Mouse (Mus musculus) splenic B cell, adult 2 months (primary cell): ENCODE data around the gene Trim10.
"Not testable (repeated sequence)": the region's sequence is repeated elsewhere in the genome, so short reads cannot be mapped to it uniquely, and the experiment has no call there.

Experiments used
- DNase-seq: peaks from one replicate; pipeline ENCODE4 v3.0.0-alpha.2; 2011; ENCODE audit warnings: low read depth, low spot score
- H3K27me3 ChIP-seq: 2 replicates; pipeline ENCODE4 v1.6.1; 2012; ENCODE audit warnings: mild to moderate bottlenecking, low read length, moderate library complexity, mixed read lengths; ENCODE audit not compliant: control insufficient read depth, poor library complexity, insufficient read depth, severe bottlenecking
- H3K36me3 ChIP-seq: 2 replicates; pipeline ENCODE4 v1.6.1; 2012; ENCODE audit warnings: mild to moderate bottlenecking, low read length, moderate library complexity, mixed read lengths; ENCODE audit not compliant: control insufficient read depth, poor library complexity, insufficient read depth, severe bottlenecking

The Trim10 gene

DNA sequence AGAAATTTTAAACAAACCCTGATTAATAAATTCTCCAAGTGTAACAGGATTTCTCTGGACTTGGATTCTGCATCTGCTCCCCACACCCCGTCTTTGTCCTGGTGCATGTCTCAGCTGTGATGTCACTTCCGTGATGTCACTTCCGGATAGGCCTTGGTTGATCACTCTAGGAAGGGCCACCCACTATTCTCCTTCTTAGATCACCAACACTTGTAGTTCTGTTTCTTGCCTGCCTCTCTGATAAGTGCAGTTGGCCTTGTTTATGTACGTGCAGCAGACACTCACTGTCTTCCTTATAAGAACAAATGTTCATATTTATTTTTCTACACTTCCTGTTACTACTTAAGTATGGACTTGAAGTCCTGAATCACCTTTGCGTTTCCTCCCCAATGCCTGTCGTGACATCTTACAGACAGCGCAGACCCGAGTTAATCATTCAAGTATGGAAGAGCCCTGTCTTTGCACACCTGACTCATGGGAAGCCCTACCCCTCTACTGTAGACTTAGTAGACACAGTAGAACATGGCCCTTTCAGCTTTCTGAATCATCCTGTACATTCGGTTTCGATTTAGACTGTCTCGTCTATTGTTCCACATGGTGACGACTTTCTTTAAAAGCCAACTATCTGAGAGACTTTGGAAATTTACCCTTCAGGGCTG is 15.9 kb downstream of the Trim10 start:
- H3K27me3 ChIP-seq: no peaks in the 10 kb centered on the region
- no peak for DNase-seq

DNA sequence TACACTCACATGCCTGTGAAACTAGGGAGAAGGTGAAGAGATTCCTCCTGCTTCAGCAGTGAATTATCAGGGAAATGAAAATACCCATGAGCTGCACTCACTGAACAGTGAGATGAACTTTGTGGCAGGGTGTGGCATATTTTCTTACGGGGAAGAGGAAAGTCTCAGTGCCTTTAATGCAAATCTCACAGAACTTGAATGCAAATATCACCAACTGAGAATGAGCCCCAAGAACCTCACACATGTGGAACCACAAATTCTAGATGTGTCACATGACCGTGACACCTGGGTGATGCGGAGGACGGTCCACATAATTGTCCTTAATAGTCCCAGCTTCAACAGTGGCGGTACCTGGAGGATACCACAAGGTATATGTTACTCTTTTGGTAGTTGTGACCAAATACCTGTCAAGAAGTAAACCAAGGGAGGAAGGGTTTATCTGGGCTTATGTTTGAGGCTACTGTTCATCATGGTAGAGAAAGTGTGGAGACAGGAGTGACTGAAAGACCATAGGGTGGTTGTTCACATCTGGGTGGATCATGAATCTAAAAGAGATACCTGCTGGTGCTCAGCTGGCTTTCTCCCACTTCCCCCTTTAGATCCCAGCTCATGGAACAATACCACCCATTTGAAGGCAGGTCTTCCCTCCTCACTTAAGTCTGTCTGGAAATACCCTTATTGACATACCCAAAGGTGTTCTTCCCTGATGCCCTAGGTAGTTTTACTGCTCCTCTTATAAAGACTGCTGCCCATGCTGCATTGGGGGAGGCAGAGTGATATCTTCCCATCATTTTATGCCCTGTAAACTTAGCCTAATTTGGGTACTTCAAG is 20.9 kb downstream of the Trim10 start, which contains the start of gene Trim40:
Gene Trim40 (minus strand): TSS at position 51 of the 831 bp plus-strand sequence.
- H3K36me3 ChIP-seq: no peaks in the 10 kb centered on the region
- DNase-seq: peak; percentile 11
- H3K27me3 ChIP-seq: no peaks in the 10 kb centered on the region

More for the DNA sequence above, 15.9 kb downstream of the Trim10 start:
- no peaks in the 10 kb centered on the region for H3K36me3 ChIP-seq

DNA sequence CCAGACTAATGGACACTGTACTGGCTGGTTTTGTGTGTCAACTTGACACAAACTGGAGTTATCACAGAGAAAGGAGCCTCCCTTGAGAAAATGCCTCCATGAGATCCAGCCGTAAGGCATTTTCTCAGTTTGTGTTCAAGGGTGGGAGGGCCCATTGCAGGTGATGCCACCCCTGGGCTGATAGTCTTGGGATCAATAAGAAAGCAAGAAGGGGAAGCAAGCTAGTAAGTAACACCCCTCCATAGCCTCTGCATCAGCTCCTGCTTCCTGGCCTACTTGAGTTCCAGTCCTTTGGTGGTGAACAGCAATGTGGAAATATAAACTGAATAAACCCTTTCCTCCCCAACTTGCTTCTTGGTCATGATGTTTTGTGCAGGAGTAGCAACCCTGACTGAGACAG is 22.1 kb downstream of the Trim10 start:
- DNase-seq, H3K36me3 ChIP-seq, H3K27me3 ChIP-seq: not testable (repeated sequence)

DNA sequence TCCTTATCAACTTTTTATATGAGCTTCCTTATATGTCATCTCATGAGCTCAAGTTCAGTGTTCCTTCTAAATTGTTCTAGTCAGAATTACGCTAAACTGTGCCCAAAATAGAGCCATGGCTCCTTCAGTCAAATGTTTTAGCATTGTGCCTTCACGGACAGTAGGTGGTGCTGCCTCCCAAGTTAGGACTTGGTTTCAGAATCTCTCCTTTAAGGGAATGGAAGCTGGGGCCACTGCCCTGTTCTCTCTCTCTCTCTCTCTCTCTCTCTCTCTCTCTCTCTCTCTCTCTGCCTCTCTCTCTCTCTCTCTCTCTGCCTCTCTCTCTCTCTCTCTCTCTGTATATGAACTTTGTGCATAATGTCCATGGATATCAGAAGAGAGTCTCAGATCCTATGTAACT is 23.0 kb downstream of the Trim10 start:
- DNase-seq: peak; percentile 62
- Histone ChIP-seq H3K36me3 (no peaks in the 10 kb centered on the region), H3K27me3 (no peaks in the 10 kb centered on the region)

DNA sequence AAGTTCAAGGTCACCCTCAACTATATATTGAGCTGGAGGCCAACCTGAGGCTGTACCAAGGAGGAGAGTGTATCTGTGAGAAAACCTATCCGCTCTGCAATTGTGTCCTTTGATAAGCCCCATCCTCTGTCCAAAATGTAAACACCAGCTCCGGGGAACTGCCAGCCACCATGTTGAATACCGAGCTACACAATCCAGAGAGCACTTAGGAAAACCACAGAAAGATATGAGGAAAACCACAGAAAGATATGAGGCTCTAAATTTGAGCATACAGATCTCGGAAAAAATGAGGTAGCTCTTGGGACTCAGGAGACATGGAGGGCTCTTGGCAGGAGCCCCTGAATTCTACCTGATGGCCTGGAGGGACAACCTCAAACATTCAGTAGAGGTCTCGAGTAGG is 24.0 kb downstream of the Trim10 start:
- Histone ChIP-seq H3K36me3 (no peaks in the 10 kb centered on the region), H3K27me3 (no peaks in the 10 kb centered on the region)
- no peak for DNase-seq

DNA sequence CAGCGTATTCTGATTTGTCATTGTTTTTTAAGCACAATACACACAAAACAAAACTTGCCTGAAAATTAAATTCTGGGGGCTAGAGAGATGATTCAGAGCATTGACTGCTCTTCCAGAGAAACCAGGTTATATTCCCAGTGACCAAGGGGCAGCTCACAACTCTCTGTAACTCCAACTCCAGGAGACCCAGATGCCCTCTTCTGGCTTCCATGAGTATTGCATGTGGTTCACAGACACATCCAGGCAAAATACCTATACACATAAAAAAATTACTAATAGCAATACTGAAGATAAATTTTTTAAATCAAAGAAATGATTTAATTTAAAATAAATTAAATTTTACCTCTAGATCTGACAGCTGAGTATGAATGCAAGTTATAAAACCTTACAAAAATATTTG is 27.2 kb downstream of the Trim10 start:
- H3K27me3 ChIP-seq: no peaks in the 10 kb centered on the region
- DNase-seq: peak; percentile 24

DNA sequence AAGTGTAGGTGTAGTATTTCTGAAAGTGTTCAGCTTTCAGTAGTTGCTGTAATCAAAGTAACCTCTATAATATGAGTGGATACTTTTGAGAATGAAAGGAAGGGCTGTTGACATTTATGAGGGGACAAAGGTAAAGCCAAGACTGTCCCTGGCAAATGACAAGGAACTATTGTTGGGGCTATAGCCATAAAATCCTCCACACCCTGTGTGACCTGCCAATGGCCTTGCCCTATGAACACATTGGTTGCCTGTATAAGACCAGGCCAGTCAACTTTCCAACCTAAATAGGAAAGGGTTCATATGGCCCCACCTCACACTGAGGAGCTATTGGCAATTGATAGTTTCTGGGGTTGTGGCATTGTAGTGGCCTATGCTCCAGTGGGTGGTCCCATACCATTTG is 27.7 kb downstream of the Trim10 start:
- DNase-seq: no peak
- no peaks in the 10 kb centered on the region for H3K36me3 ChIP-seq
- no peaks in the 10 kb centered on the region for H3K27me3 ChIP-seq

More for the DNA sequence above, 27.2 kb downstream of the Trim10 start:
- no peaks in the 10 kb centered on the region for H3K36me3 ChIP-seq

DNA sequence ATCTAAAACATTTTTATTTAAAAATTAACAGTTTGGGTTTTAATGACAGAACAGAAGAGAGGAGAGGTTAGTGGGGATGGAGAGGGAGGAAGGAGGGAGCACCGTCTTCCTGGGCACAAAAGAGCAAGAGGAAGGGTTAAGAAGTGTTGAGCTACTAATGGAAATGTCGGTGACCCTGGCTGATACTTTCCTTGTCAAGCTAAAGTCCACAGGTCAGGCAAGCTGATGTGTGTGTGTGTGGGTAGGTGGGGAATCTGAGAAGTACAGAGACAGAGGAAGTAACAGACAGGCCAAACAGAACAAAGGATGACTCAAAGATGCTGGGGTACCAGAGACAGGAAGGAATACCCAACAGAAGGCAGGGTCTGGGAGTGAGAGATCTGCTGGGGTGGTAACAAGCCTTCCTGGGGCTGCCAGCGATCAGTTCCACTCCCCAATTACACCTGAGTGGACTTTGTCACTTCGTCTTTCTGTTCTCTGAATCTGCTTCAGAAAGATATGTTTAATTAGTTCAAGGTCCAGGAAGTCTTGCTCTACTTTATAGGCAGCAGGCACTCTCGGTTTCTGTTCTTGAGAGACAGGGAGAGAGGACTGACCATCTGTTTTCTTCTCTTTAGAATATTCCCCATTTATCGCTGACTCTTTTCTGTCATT is 28.3 kb downstream of the Trim10 start, which contains the start of gene Trim31:
Gene Trim31 (plus strand): TSS at position 567 of the 654 bp plus-strand sequence.
- DNase-seq: no peak
- Histone ChIP-seq H3K27me3 (no peaks in the 10 kb centered on the region), H3K36me3 (no peaks in the 10 kb centered on the region)

DNA sequence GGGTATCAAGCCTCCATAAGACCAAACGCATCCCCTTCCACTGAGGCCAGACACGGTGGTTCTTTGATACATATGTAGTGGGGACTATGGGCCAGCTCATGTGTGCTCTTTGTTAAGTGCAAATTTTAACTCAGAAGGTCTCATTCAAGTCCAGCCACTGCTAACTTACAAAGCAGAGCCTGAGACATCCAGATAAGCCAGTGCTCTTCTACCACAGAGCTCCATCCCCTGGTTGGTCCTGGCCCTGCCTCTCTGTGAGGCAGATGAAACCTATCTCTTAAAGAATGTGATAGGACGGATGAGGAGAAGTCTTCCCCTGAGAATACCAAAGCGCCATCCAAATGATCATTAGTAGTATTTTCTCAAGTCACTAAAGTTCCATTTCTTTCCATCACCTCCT is 30.0 kb downstream of the Trim10 start:
- no peak for DNase-seq
- H3K27me3 ChIP-seq: no peaks in the 10 kb centered on the region
- H3K36me3 ChIP-seq: no peaks in the 10 kb centered on the region

DNA sequence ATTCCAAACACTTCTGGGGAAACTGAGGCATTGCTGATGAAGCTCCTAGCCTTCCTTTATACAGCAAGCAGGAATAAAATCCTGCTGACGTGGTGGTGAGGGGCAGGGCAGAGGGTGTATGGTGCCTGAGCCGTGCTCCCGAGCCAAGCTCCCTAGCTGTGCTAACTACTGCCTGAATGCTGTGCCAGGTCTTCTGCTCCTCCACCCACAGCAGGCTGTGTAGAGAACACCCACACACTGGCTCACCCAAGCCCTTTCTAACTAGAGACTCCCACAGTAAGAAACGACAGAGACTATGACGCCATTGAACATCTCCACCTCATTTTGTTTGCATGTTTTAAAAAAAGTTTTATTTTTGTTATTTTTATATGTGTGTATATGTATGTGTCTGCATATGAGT is 30.6 kb downstream of the Trim10 start:
- no peaks in the 10 kb centered on the region for H3K27me3 ChIP-seq

DNA sequence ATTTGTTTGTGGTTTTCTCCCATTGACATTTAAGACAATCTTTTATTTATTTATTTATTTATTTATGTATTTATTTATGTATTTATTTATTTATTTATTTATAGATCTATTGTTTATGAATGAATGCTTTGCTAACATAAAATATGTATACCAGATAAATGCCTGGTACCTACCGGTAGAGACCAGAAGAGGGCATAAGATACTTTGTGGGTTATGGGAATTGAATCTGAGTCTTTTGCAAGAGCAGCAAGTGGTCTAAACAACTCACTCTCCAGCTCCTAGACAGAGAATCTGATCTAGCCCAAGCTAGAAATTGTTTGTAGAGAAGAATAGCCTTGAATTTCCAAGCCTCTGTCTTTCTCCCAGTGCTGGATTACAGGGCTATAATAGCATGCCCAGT is 31.3 kb downstream of the Trim10 start:
- no peaks in the 10 kb centered on the region for H3K36me3 ChIP-seq
- DNase-seq: peak; percentile 9

More for the DNA sequence above, 30.6 kb downstream of the Trim10 start:
- no peak for DNase-seq
- no peaks in the 10 kb centered on the region for H3K36me3 ChIP-seq

DNA sequence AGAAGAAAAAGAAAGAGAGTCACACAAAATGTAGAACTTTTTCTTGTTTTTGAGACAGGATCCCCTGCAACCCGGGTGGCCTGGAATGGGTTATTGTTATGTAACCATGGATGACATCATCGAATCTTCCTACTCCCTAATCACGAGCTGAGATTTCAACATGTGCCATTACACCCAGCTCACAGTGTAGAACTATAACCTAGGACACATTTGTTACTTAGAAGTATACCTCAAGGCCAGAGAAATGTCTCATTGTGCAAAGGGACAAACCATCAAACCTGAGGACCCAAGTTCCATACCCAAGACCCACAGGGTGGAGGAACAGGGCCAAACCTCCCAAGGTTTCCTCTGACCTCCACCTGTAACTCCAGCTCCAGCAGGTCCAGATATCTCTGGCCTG is 34.3 kb downstream of the Trim10 start:
- no peaks in the 10 kb centered on the region for H3K27me3 ChIP-seq
- H3K36me3 ChIP-seq: no peaks in the 10 kb centered on the region
- no peak for DNase-seq

More for the DNA sequence above, 31.3 kb downstream of the Trim10 start:
- H3K27me3 ChIP-seq: no peaks in the 10 kb centered on the region

DNA sequence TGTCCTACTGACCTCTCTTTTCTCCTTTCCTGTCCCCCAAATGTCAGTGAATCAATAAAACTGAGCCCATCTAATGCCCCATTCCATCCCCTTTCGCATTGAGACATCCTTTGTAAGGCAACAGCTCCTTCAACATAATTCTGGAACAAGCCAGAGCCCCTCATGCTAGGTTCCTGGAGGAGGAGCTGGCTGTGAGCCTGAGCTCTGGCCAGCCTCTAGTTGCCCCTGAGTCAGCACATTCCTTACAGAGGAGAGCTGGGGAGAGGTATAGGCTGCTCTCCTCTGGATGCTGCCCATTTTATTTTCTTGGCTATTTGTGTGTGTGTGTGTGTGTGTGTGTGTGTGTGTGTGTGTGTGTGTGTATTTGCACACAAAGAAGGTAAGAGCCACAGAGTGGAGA is 38.9 kb downstream of the Trim10 start:
- H3K27me3 ChIP-seq: no peaks in the 10 kb centered on the region; the same call in 1 of the 2 replicates
- no peak for DNase-seq
- H3K36me3 ChIP-seq: no peaks in the 10 kb centered on the region

DNA sequence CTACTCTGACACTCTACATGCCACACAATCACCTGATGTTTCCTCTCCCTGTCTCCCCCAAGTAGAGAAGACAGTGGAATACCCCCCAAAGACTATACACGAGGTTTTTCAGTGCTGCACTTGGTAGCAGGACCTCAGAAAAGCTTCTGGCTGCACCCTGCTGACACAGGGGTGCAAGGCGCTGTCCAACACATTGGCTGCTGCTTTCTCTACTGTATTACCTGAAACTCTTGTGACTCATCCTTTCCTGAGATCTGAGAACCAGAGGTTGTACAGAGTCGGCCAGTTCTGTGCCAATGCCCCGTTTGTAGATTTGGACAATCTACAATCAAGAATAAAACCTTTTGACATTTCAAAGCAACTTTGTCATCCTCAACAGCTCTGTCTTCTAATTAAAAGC is 40.4 kb downstream of the Trim10 start:
- Histone ChIP-seq H3K27me3 (no peaks in the 10 kb centered on the region; the same call in 1 of the 2 replicates), H3K36me3 (no peaks in the 10 kb centered on the region)
- DNase-seq: no peak

DNA sequence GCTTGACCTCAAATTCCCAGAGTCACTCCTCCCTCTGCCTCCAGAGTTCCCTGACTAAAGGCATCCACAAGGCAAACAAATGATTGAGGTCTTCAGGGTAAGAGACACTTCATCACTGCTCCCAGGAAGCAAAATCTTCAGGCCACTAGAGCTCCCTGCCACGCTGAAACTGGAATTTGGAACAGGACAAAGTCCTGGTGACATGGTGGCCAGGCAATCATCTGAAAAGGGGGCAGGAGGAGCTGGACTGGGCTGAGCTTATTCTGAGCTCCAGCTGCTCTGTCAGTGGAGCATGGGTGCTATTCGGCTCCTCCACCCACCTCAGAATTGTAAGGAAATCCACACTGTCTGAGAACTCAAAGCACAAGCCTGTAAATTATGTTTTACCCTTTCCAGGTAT is 42.7 kb downstream of the Trim10 start:
- no peak for DNase-seq
- no peaks in the 10 kb centered on the region for H3K36me3 ChIP-seq
- no peaks in the 10 kb centered on the region; the same call in 1 of the 2 replicates for H3K27me3 ChIP-seq
